Mouse (Mus musculus): ENCODE results near the gene Mrps18c. TPM values are rescaled to one million over a fixed set of nuclear protein-coding genes. Genes with fewer than 3 reads are reported as not detected.

Mrps18c gene
- polyA plus RNA-seq, 1 experiment: 43.1 TPM

DNA sequence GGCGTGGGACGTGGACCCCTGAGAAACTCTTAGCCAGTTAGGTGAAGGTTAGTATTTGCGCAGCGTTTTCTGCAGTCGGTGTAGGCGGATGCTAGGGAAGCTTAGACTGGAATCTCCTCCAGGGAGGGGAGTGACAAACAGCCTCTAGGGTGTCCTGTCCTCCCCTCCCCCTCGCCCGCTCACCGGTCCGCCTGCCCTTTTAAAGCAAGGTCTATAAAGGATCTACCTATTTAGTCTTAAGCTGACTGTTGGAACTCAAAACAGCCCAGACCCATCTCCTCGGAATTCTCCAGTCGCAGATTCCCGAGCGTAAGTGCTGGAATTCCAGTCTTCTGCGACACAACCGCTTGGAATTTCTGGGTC is 47.0 kb downstream of the Mrps18c start, which contains the start of gene Gpat3:
Gene Gpat3, plus strand, starts transcription at position 229 of the 363 bp plus-strand sequence.
- TF ChIP-seq POLR2A (IDR thresholded peaks at IDR 0.05; ENCODE audit: extremely low read depth, insufficient read depth, low read length) (no peak), CTCF (IDR thresholded peaks at IDR 0.05; ENCODE audit: extremely low read depth, insufficient read depth, low read length) (no peak)
- no peaks in the 10 kb centered on the region for H3K4me1 ChIP-seq (ENCODE audit: control insufficient read depth, insufficient read depth, low read length)
- no peak within 1 kb of the TSS for H3K27ac ChIP-seq (ENCODE audit: insufficient read depth, low read length)
- peak within 1 kb of the TSS; percentile 82 for H3K4me3 ChIP-seq (ENCODE audit: insufficient read depth, low read length)

DNA sequence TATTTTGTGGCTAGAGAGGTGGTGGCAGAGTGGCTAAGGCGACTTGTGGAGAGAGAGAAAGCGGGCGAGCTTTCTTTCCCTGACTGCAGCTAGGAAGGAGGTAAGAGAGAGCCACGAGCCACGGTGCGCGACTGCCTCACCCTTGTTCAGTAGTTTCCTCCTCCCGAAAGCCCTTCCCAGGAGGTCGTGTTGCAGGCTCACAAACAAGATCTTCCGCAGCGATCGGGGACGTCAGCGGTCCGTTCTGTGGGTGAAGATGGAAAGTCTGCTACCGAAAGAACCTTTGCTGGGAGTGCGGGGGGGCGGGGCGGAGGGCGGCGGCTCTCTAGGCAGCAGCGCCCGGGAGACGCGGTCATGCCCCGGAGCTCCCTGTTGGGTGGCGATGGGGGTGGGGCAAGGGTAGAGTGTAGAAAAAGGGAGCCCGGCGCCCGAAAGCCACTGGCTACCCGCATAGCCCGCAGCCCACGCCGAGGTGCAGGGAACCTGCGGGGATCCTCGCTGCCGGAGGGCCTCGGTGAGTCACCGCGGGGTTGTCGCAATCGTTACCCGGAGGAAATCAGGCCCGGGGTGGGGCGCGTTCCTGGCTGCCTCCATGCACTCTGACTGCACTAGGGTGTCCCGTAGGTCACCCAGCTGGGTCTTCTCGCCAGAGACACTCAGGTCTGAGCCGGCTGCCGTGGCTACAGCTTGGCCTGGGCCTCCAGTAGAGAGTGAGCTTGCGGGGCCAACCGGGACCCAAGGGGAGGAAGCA is 47.6 kb downstream of the Mrps18c start:
- Histone ChIP-seq H3K27ac (ENCODE audit: insufficient read depth, low read length) (no peak overlapping the region), H3K4me1 (ENCODE audit: control insufficient read depth, insufficient read depth, low read length) (no peaks in the 10 kb centered on the region), H3K4me3 (ENCODE audit: insufficient read depth, low read length) (peak overlapping the region; percentile 82)
- TF ChIP-seq POLR2A (IDR thresholded peaks at IDR 0.05; ENCODE audit: extremely low read depth, insufficient read depth, low read length) (no peak), CTCF (IDR thresholded peaks at IDR 0.05; ENCODE audit: extremely low read depth, insufficient read depth, low read length) (no peak)

- H3K4me1 ChIP-seq (ENCODE audit: control insufficient read depth, insufficient read depth, low read length): no peaks in the 10 kb centered on the region
- H3K4me3 ChIP-seq (ENCODE audit: insufficient read depth, low read length): peak overlapping the region; percentile 82
- no peak overlapping the region for H3K27ac ChIP-seq (ENCODE audit: insufficient read depth, low read length)
- TF ChIP-seq CTCF (IDR thresholded peaks at IDR 0.05; ENCODE audit: extremely low read depth, insufficient read depth, low read length): no peak
- no peak for TF ChIP-seq POLR2A (IDR thresholded peaks at IDR 0.05; ENCODE audit: extremely low read depth, insufficient read depth, low read length)
These were observed 48.1 kb downstream of the Mrps18c start for GRCm38 (mm10) chr5:100846599-100846920.

- TF ChIP-seq CTCF (IDR thresholded peaks at IDR 0.05; ENCODE audit: extremely low read depth, insufficient read depth, low read length): no peak
- no peak for TF ChIP-seq POLR2A (IDR thresholded peaks at IDR 0.05; ENCODE audit: extremely low read depth, insufficient read depth, low read length)
- H3K4me3 ChIP-seq (ENCODE audit: insufficient read depth, low read length): peak overlapping the region; percentile 82; the same call in 1 of the 2 replicates
- no peak overlapping the region for H3K27ac ChIP-seq (ENCODE audit: insufficient read depth, low read length)
- H3K4me1 ChIP-seq (ENCODE audit: control insufficient read depth, insufficient read depth, low read length): no peaks in the 10 kb centered on the region
These were observed 48.7 kb downstream of the Mrps18c start for GRCm38 (mm10) chr5:100847143-100847542.

DNA sequence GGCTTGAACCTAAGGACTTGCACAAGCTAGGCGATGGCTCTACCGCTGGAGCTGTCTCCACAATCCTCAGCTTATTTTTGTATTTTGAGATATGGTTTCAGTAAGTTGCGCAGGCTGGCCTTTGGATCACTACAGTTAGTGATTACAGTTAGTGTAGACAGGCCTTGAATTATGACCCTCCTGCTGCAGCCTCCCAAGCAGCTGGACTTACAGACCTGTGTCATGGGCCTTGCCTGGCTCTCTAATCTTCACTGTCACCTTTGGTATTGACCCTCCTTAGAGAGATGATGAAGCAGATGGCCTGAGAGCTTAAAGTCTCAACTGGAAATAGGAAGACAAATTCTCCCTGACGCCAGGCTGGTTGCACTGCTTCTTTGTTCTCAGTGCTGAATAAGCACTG is 55.5 kb downstream of the Mrps18c start:
- Histone ChIP-seq H3K4me1 (ENCODE audit: control insufficient read depth, insufficient read depth, low read length) (no peaks in the 10 kb centered on the region), H3K4me3 (ENCODE audit: insufficient read depth, low read length) (no peak overlapping the region), H3K27ac (ENCODE audit: insufficient read depth, low read length) (no peak overlapping the region)
- no peak for TF ChIP-seq CTCF (IDR thresholded peaks at IDR 0.05; ENCODE audit: extremely low read depth, insufficient read depth, low read length)

Other genes starting within 250 kb of the Mrps18c start
- gene Plac8, start 226.4 kb upstream of the Mrps18c start, polyA plus RNA-seq (2012; rRNA removed): 0.55 and 0.96 TPM in 2 replicates
- gene Coq2, start 123.5 kb upstream of the Mrps18c start, polyA plus RNA-seq (2012; rRNA removed): 157 and 158 TPM in 2 replicates
- 1.1 and 1.2 TPM in 2 replicates for gene Hpse, start 78.9 kb upstream of the Mrps18c start, polyA plus RNA-seq (2012; rRNA removed)
- gene Helq, start within 50 bp of the Mrps18c start, polyA plus RNA-seq (2012; rRNA removed): 40.4 and 41.7 TPM in 2 replicates
- 9.1 and 9.6 TPM in 2 replicates for gene Abraxas1, start 22.3 kb downstream of the Mrps18c start, polyA plus RNA-seq (2012; rRNA removed)
- 3.0 and 4.0 TPM in 2 replicates for gene Gpat3, start 47.1 kb downstream of the Mrps18c start, polyA plus RNA-seq (2012; rRNA removed)

Data from cortical plate, adult 2 months (tissue).